Mouse (Mus musculus) hindbrain, embryonic 12.5 days (tissue): ENCODE measurements around the gene Kif1bp. TPM values are rescaled to one million over a fixed set of nuclear protein-coding genes. Genes with fewer than 3 reads are reported as not detected.
A peak's percentile ranks its signal among the peaks of the same experiment; 100 is the strongest.
"Not testable (repeated sequence)": the region's sequence is repeated elsewhere in the genome, so short reads cannot be mapped to it uniquely, and the experiment has no call there.

Experiments used
- ATAC-seq: fragments of 200-750 bp; cut with Nextera tagmentation; 2 replicates; pipeline ENCODE4 v1.8.0; 2017; ENCODE audit warnings: moderate TSS enrichment; ENCODE audit not compliant: low FRiP score
- H3K27ac ChIP-seq: fragments of 300-500 bp; sonication (generic); 2 replicates; pipeline ENCODE4 v1.5.1; 2016; ENCODE audit warnings: mild to moderate bottlenecking
- H3K27me3 ChIP-seq: fragments of 300-500 bp; sonication (generic); 2 replicates; pipeline ENCODE4 v1.6.1; 2016; ENCODE audit warnings: mild to moderate bottlenecking
- H3K36me3 ChIP-seq: fragments of 300-500 bp; sonication (generic); 2 replicates; pipeline ENCODE4 v1.6.1; 2016; ENCODE audit warnings: mild to moderate bottlenecking
- H3K4me1 ChIP-seq: fragments of 300-500 bp; sonication (generic); 2 replicates; pipeline ENCODE4 v1.6.1; 2016
- H3K4me2 ChIP-seq: fragments of 300-500 bp; sonication (generic); replicated peaks from 2 replicates; pipeline ENCODE4 v1.6.1; 2016; ENCODE audit warnings: mild to moderate bottlenecking
- H3K4me3 ChIP-seq: fragments of 300-500 bp; sonication (generic); 2 replicates; pipeline ENCODE4 v1.5.1; 2016; ENCODE audit warnings: mild to moderate bottlenecking
- H3K9ac ChIP-seq: fragments of 300-500 bp; sonication (generic); 2 replicates; pipeline ENCODE4 v1.6.1; 2016; ENCODE audit warnings: mild to moderate bottlenecking, moderate library complexity
- H3K9me3 ChIP-seq: fragments of 300-500 bp; sonication (generic); replicated peaks from 2 replicates; pipeline ENCODE4 v1.6.1; 2016; ENCODE audit warnings: mild to moderate bottlenecking
- WGBS: fragments of 180-500 bp; shearing (Covaris S2); methylation state at CpG from one replicate; pipeline ENCODE4 v1.1.7; 2016; 5-methylcytosine and 5-hydroxymethylcytosine counted together
- polyA plus RNA-seq: library from polyadenylated mRNA; unstranded; fragments of >200 nt; fragmentation: Nextera tagmentation; extraction: Ambion mirVana; gene quantifications from 2 replicates; pipeline ENCODE4 v1.2.1, GENCODE M21; 2016

Gene Kif1bp
- polyA plus RNA-seq, 1 experiment from 2014 or later, result 74.3 TPM

- 79% methylated on average over 9 of the region's 9 CpGs for WGBS
- no peak overlapping the region for H3K9ac ChIP-seq
- H3K36me3 ChIP-seq, result no peaks in the 10 kb centered on the region
- H3K4me1 ChIP-seq, result no peaks in the 10 kb centered on the region
- no peak overlapping the region for H3K4me3 ChIP-seq
- ATAC-seq, result no peak
- H3K9me3 ChIP-seq, result no peaks in the 10 kb centered on the region
- no peak overlapping the region for H3K27ac ChIP-seq
- H3K4me2 ChIP-seq, result no peak overlapping the region
- H3K27me3 ChIP-seq, result peaks cover 14% of the 10 kb centered on the region
Observed at GRCm38 (mm10) chr10:62505224-62505983, 72.9 kb downstream of the Kif1bp start.

GRCm38 (mm10) chr10:62503836-62504628 lies 74.2 kb downstream of the Kif1bp start:
- no peaks in the 10 kb centered on the region for H3K4me1 ChIP-seq
- H3K4me3 ChIP-seq, result no peak overlapping the region
- H3K9me3 ChIP-seq, result no peaks in the 10 kb centered on the region
- no peak for ATAC-seq
- 73% methylated on average over 12 of the region's 12 CpGs for WGBS
- H3K27me3 ChIP-seq, result peaks cover 14% of the 10 kb centered on the region
- H3K36me3 ChIP-seq, result no peaks in the 10 kb centered on the region
- no peak overlapping the region for H3K27ac ChIP-seq
- no peak overlapping the region for H3K9ac ChIP-seq
- no peak overlapping the region for H3K4me2 ChIP-seq

GRCm38 (mm10) chr10:62503353-62503752 lies 74.9 kb downstream of the Kif1bp start:
- H3K9ac ChIP-seq, result no peak overlapping the region
- H3K4me2 ChIP-seq, result no peak overlapping the region
- H3K9me3 ChIP-seq, result no peaks in the 10 kb centered on the region
- no peak overlapping the region for H3K27ac ChIP-seq
- no peaks in the 10 kb centered on the region for H3K36me3 ChIP-seq
- no peak overlapping the region for H3K4me3 ChIP-seq
- ATAC-seq, result no peak
- no peaks in the 10 kb centered on the region for H3K4me1 ChIP-seq
- H3K27me3 ChIP-seq, result peaks cover 13% of the 10 kb centered on the region
- 75% methylated on average over 4 of the region's 4 CpGs for WGBS

GRCm38 (mm10) chr10:62501951-62502350 lies 76.3 kb downstream of the Kif1bp start:
- Histone ChIP-seq H3K4me2 (no peak overlapping the region), H3K36me3 (no peaks in the 10 kb centered on the region), H3K9me3 (no peaks in the 10 kb centered on the region), H3K4me3 (no peak overlapping the region), H3K27me3 (peaks cover 1% of the 10 kb centered on the region; the same call in 1 of the 2 replicates), H3K4me1 (no peaks in the 10 kb centered on the region), H3K9ac (no peak overlapping the region), H3K27ac (no peak overlapping the region)
- WGBS, result 86% methylated on average over 7 of the region's 7 CpGs
- no peak for ATAC-seq

- Histone ChIP-seq H3K4me2 (no peak overlapping the region), H3K36me3 (no peaks in the 10 kb centered on the region), H3K27ac (no peak overlapping the region), H3K4me3 (no peak overlapping the region), H3K4me1 (no peaks in the 10 kb centered on the region), H3K9me3 (no peaks in the 10 kb centered on the region), H3K9ac (no peak overlapping the region), H3K27me3 (no peaks in the 10 kb centered on the region)
- ATAC-seq, result no peak
- 86% methylated on average over 9 of the region's 9 CpGs for WGBS
Observed at GRCm38 (mm10) chr10:62500916-62501615, 77.2 kb downstream of the Kif1bp start.

GRCm38 (mm10) chr10:62500088-62500915 lies 78.0 kb downstream of the Kif1bp start:
- no peaks in the 10 kb centered on the region for H3K27me3 ChIP-seq
- no peak overlapping the region; the same call in 1 of the 2 replicates for H3K4me2 ChIP-seq
- no peaks in the 10 kb centered on the region for H3K4me1 ChIP-seq
- peak; percentile 50; the same call in 1 of the 2 replicates for ATAC-seq
- H3K4me3 ChIP-seq, result no peak overlapping the region
- no peaks in the 10 kb centered on the region for H3K36me3 ChIP-seq
- no peaks in the 10 kb centered on the region for H3K9me3 ChIP-seq
- WGBS, result 25% methylated on average over 15 of the region's 15 CpGs
- H3K27ac ChIP-seq, result no peak overlapping the region
- no peak overlapping the region for H3K9ac ChIP-seq

GRCm38 (mm10) chr10:62491681-62492080 lies 86.6 kb downstream of the Kif1bp start:
- 89% methylated on average over 3 of the region's 3 CpGs for WGBS
- not testable (repeated sequence) for H3K27me3 ChIP-seq, H3K4me3 ChIP-seq, ATAC-seq, H3K9me3 ChIP-seq, H3K36me3 ChIP-seq, H3K4me1 ChIP-seq, H3K9ac ChIP-seq, H3K27ac ChIP-seq, H3K4me2 ChIP-seq

Other genes with a start within 250 kb of the Kif1bp start
- gene Hk1, start 198.5 kb downstream of the Kif1bp start, polyA plus RNA-seq, result 56.6 and 60.7 TPM in 2 replicates
- gene Hkdc1, start 156.0 kb downstream of the Kif1bp start, polyA plus RNA-seq, result 1.1 and 1.2 TPM in 2 replicates
- 0.90 and 0.98 TPM in 2 replicates for gene 4930507D05Rik, start 129.0 kb downstream of the Kif1bp start, polyA plus RNA-seq
- gene Supv3l1, start 128.7 kb downstream of the Kif1bp start, polyA plus RNA-seq, result 24.3 and 25.7 TPM in 2 replicates
- gene Vps26a, start 91.7 kb downstream of the Kif1bp start, polyA plus RNA-seq, result 79.8 and 83.2 TPM in 2 replicates
- 3.4 and 6.2 TPM in 2 replicates for gene Srgn, start 51.0 kb downstream of the Kif1bp start, polyA plus RNA-seq
- gene Ddx21, start 23.8 kb upstream of the Kif1bp start, polyA plus RNA-seq, result 25.3 TPM in 2 replicates
- gene Ddx50, start 72.8 kb upstream of the Kif1bp start, polyA plus RNA-seq, result 130 and 135 TPM in 2 replicates
- 2.0 and 2.6 TPM in 2 replicates for gene Stox1, start 147.7 kb upstream of the Kif1bp start, polyA plus RNA-seq
- gene Ccar1, start 213.8 kb upstream of the Kif1bp start, polyA plus RNA-seq, result 141 and 147 TPM in 2 replicates